In genomic region chr11:95264455-95265013, GRCm38 (mm10) we compare ENCODE assay signal across 16 mouse cellular contexts. TPM values are rescaled to one million over a fixed set of nuclear protein-coding genes. Genes with fewer than 3 reads are reported as not detected.
DNase-seq lines count a peak whose midpoint lies in the region; ATAC-seq lines count a peak whose summit lies in the region.
"Had no signal": no experiment of that assay in that cellular context is flagged by ENCODE, and none has a peak within 500 bp of the region (broad histone marks: within the 10 kb centered on the region; RNA-seq: fewer than 3 reads in every experiment).

No protein-coding gene starts in this region.

- no peak for ATAC-seq in hindbrain, embryonic 12.5 days (ENCODE audit: low FRiP score)
- ATAC-seq in hindbrain, embryonic 16.5 days: no peak
- ATAC-seq in lung, embryonic 16.5 days (ENCODE audit: low read depth): no peak
- ATAC-seq in intestine, embryonic 14.5 days (replicated peaks; ENCODE audit: low FRiP score, low TSS enrichment, low read depth): no peak
- no peak for ATAC-seq in stomach, embryonic 15.5 days (ENCODE audit: insufficient read depth, low FRiP score, low read depth)
- ATAC-seq: forebrain, embryonic 13.5 days had no signal

- H3K9ac ChIP-seq in hindbrain, embryonic 12.5 days: no peak overlapping the region
- no peak overlapping the region for H3K9ac ChIP-seq in hindbrain, embryonic 16.5 days (ENCODE audit: low read depth, low read length)
- no peak overlapping the region for H3K9ac ChIP-seq in lung, embryonic 16.5 days (ENCODE audit: low read length)
- H3K9ac ChIP-seq in intestine, embryonic 14.5 days (ENCODE audit: low read length): no peak overlapping the region
- no peak overlapping the region for H3K9ac ChIP-seq in stomach, embryonic 15.5 days
- H3K9ac ChIP-seq: forebrain, embryonic 13.5 days; limb, embryonic 13.5 days had no signal

- WGBS in hindbrain, embryonic 12.5 days: 62% methylated on average over 4 of the region's 4 CpGs
- 69% methylated on average over 4 of the region's 4 CpGs for WGBS in hindbrain, embryonic 16.5 days
- WGBS in lung, embryonic 16.5 days: 73% methylated on average over 4 of the region's 4 CpGs
- whole genome bisulfite sequencing in intestine, embryonic 14.5 days: 88% methylated on average over 4 of the region's 4 CpGs
- 81% methylated on average over 4 of the region's 4 CpGs for WGBS in stomach, embryonic 15.5 days

- H3K27ac ChIP-seq in hindbrain, embryonic 12.5 days: peak overlapping the region; percentile 12; the same call in 1 of the 2 replicates
- no peak overlapping the region for H3K27ac ChIP-seq in hindbrain, embryonic 16.5 days (ENCODE audit: low read depth, low read length)
- peak overlapping the region; percentile 70 for H3K27ac ChIP-seq in lung, embryonic 16.5 days (ENCODE audit: low read length)
- peak overlapping the region; percentile 81 for H3K27ac ChIP-seq in intestine, embryonic 14.5 days (ENCODE audit: low read depth)
- peak overlapping the region; percentile 85 for H3K27ac ChIP-seq in stomach, embryonic 15.5 days
- H3K27ac ChIP-seq: forebrain, embryonic 13.5 days; limb, embryonic 13.5 days; macrophage had no signal

- peaks cover 8% of the 10 kb centered on the region; the same call in 1 of the 2 replicates for H3K36me3 ChIP-seq in hindbrain, embryonic 12.5 days
- H3K36me3 ChIP-seq in hindbrain, embryonic 16.5 days (ENCODE audit: control insufficient read depth, insufficient read depth, low read length): peaks cover 1% of the 10 kb centered on the region; the same call in 1 of the 2 replicates
- H3K36me3 ChIP-seq in lung, embryonic 16.5 days (ENCODE audit: control insufficient read depth, insufficient read depth, low read length): no peaks in the 10 kb centered on the region
- peaks cover 5% of the 10 kb centered on the region; the same call in 1 of the 2 replicates for H3K36me3 ChIP-seq in intestine, embryonic 14.5 days (ENCODE audit: control insufficient read depth, insufficient read depth, low read length)
- H3K36me3 ChIP-seq in stomach, embryonic 15.5 days: peaks cover 8% of the 10 kb centered on the region; the same call in 1 of the 2 replicates

- H3K4me2 ChIP-seq in hindbrain, embryonic 12.5 days (replicated peaks): no peak overlapping the region
- no peak overlapping the region for H3K4me2 ChIP-seq in hindbrain, embryonic 16.5 days (ENCODE audit: low read length)
- H3K4me2 ChIP-seq in lung, embryonic 16.5 days (ENCODE audit: low read depth, low read length): no peak overlapping the region
- no peak overlapping the region for H3K4me2 ChIP-seq in intestine, embryonic 14.5 days (ENCODE audit: low read length)
- H3K4me2 ChIP-seq in stomach, embryonic 15.5 days: no peak overlapping the region
- H3K4me2 ChIP-seq: forebrain, embryonic 13.5 days; limb, embryonic 13.5 days had no signal

- H3K27me3 ChIP-seq in hindbrain, embryonic 12.5 days: no peaks in the 10 kb centered on the region; the same call in 1 of the 2 replicates
- H3K27me3 ChIP-seq in hindbrain, embryonic 16.5 days (replicated peaks; ENCODE audit: control insufficient read depth, insufficient read depth, low read length): no peaks in the 10 kb centered on the region
- no peaks in the 10 kb centered on the region for H3K27me3 ChIP-seq in lung, embryonic 16.5 days (ENCODE audit: control insufficient read depth, insufficient read depth, low read depth, low read length)
- H3K27me3 ChIP-seq in intestine, embryonic 14.5 days (replicated peaks; ENCODE audit: control insufficient read depth, insufficient read depth, low read length): no peaks in the 10 kb centered on the region
- H3K27me3 ChIP-seq in stomach, embryonic 15.5 days (replicated peaks): no peaks in the 10 kb centered on the region
- H3K27me3 ChIP-seq: forebrain, embryonic 13.5 days had no signal

- H3K9me3 ChIP-seq in hindbrain, embryonic 12.5 days (replicated peaks): no peaks in the 10 kb centered on the region
- no peaks in the 10 kb centered on the region for H3K9me3 ChIP-seq in hindbrain, embryonic 16.5 days (ENCODE audit: control insufficient read depth, low read length)
- no peaks in the 10 kb centered on the region for H3K9me3 ChIP-seq in lung, embryonic 16.5 days (ENCODE audit: control insufficient read depth, low read length)
- no peaks in the 10 kb centered on the region for H3K9me3 ChIP-seq in intestine, embryonic 14.5 days (ENCODE audit: control insufficient read depth, low read length)
- H3K9me3 ChIP-seq in stomach, embryonic 15.5 days: no peaks in the 10 kb centered on the region
- H3K9me3 ChIP-seq: forebrain, embryonic 13.5 days; limb, embryonic 13.5 days had no signal

- peaks cover 19% of the 10 kb centered on the region for H3K4me1 ChIP-seq in hindbrain, embryonic 12.5 days
- H3K4me1 ChIP-seq in hindbrain, embryonic 16.5 days (ENCODE audit: control insufficient read depth, insufficient read depth, low read depth, low read length): 0 out of 2 replicates have a peak, but pooled peaks cover 4% of the 10 kb centered on the region
- H3K4me1 ChIP-seq in lung, embryonic 16.5 days (replicated peaks; ENCODE audit: control insufficient read depth, insufficient read depth, low read length): 0 out of 2 replicates have a peak, but pooled peaks cover 2% of the 10 kb centered on the region
- H3K4me1 ChIP-seq in intestine, embryonic 14.5 days (replicated peaks; ENCODE audit: control insufficient read depth, insufficient read depth, low read length): peaks cover 7% of the 10 kb centered on the region; the same call in 1 of the 2 replicates
- peaks cover 8% of the 10 kb centered on the region for H3K4me1 ChIP-seq in stomach, embryonic 15.5 days

- H3K4me3 ChIP-seq in hindbrain, embryonic 12.5 days: no peak overlapping the region
- no peak overlapping the region for H3K4me3 ChIP-seq in hindbrain, embryonic 16.5 days (ENCODE audit: low read length)
- H3K4me3 ChIP-seq in lung, embryonic 16.5 days (ENCODE audit: low read length): no peak overlapping the region
- H3K4me3 ChIP-seq in intestine, embryonic 14.5 days (ENCODE audit: low read depth, low read length): no peak overlapping the region
- H3K4me3 ChIP-seq in stomach, embryonic 15.5 days (replicated peaks): no peak overlapping the region
- H3K4me3 ChIP-seq: forebrain, embryonic 13.5 days; limb, embryonic 13.5 days had no signal

- DNase-seq in lung, postnatal 36 days: no peak
- DNase-seq in intestine, embryonic 14.5 days (ENCODE audit: low spot score): no peak
- no peak for DNase-seq in MN1 (ENCODE audit: low spot score)
- DNase-seq: adrenal gland, postnatal 10 days; cerebellum, postnatal 10 days; layer of hippocampus, postnatal 36 days; right cerebral cortex, postnatal 14 days; thymus, postnatal 36 days had no signal

RNA-seq across cellular contexts. Expression of gene Tac4, which starts 3.2 kb away (rescaled TPM):
- polyA plus RNA-seq in hindbrain, embryonic 12.5 days (2016; fragmentation: Nextera tagmentation; extraction: Ambion mirVana): 0.18 and 0.22 TPM in 2 replicates
- not detected in 2 replicates for polyA plus RNA-seq in hindbrain, embryonic 16.5 days (2015; fragmentation: Nextera tagmentation; extraction: Ambion mirVana)
- polyA plus RNA-seq in lung, embryonic 16.5 days (2015; fragmentation: Nextera tagmentation; extraction: Ambion mirVana): not detected in 2 replicates
- 0.14 TPM in 1 of 2 replicates, not detected in the other for polyA plus RNA-seq in intestine, embryonic 14.5 days (2014; fragmentation: Nextera tagmentation; extraction: Ambion mirVana)
- polyA plus RNA-seq in stomach, embryonic 15.5 days (2015; fragmentation: Nextera tagmentation; extraction: Ambion mirVana): 0.10 and 0.14 TPM in 2 replicates
- polyA plus RNA-seq: forebrain, embryonic 13.5 days; heart, embryonic 16.5 days; macrophage had no signal

RNA-seq across cellular contexts. Expression of gene Kat7, which starts 45.5 kb away (rescaled TPM):
- 71.8 and 73.6 TPM in 2 replicates for polyA plus RNA-seq in hindbrain, embryonic 12.5 days (2016; fragmentation: Nextera tagmentation; extraction: Ambion mirVana)
- 61.5 and 67.2 TPM in 2 replicates for polyA plus RNA-seq in hindbrain, embryonic 16.5 days (2015; fragmentation: Nextera tagmentation; extraction: Ambion mirVana)
- 75.3 and 80.2 TPM in 2 replicates for polyA plus RNA-seq in lung, embryonic 16.5 days (2015; fragmentation: Nextera tagmentation; extraction: Ambion mirVana)
- 68.7 and 76.8 TPM in 2 replicates for polyA plus RNA-seq in intestine, embryonic 14.5 days (2014; fragmentation: Nextera tagmentation; extraction: Ambion mirVana)
- 57.1 and 62.3 TPM in 2 replicates for polyA plus RNA-seq in stomach, embryonic 15.5 days (2015; fragmentation: Nextera tagmentation; extraction: Ambion mirVana)
